Mouse (Mus musculus) embryonic fibroblast, embryonic 13.5 days (primary cell): ENCODE measurements around the gene Tsn.

Experiments used
- CTCF ChIP-seq: IDR thresholded peaks from 2 replicates; pipeline ENCODE4 v1.5.1; 2011; ENCODE audit warnings: mild to moderate bottlenecking, control low read depth, low read length, moderate library complexity, borderline replicate concordance; ENCODE audit not compliant: insufficient read depth
- POLR2A ChIP-seq: IDR thresholded peaks from 2 replicates; pipeline ENCODE4 v1.6.1; 2011; ENCODE audit warnings: low read depth, mild to moderate bottlenecking, control low read depth, low read length, moderate library complexity

DNA sequence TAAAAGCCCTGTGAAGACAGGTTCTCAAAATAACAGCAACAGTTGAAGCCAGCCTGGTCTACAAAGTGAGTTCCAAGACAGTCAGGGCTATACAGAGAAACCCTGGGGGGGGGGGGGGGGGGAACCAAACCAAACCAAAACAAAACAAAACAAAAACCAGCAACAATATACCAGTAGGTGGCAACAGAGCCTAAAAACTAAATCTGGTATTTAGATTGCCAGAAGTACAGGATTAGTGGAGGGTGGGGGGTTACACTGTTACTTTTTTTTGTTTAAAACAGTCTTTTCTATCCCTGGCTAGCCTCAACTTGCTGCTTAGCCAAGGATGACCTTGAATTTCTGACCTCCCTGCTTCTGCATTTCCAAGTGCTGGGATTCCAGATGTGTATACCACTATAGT, 24.3 kb upstream of the Tsn start:
- TF ChIP-seq CTCF, result no peak
- no peak for TF ChIP-seq POLR2A
